Mouse (Mus musculus) c-Kit-positive CD71-positive TER-119-negative erythroid progenitor cells, embryonic 14.5 days (primary cell): ENCODE results near the gene Xrra1.
"Not testable (repeated sequence)": the region's sequence is repeated elsewhere in the genome, so short reads cannot be mapped to it uniquely, and the experiment has no call there.

ENCODE experiments used
- DNase-seq: peaks from one replicate; pipeline ENCODE4 v3.0.0-alpha.2; 2013; ENCODE audit warnings: low read depth

Xrra1 gene

DNA sequence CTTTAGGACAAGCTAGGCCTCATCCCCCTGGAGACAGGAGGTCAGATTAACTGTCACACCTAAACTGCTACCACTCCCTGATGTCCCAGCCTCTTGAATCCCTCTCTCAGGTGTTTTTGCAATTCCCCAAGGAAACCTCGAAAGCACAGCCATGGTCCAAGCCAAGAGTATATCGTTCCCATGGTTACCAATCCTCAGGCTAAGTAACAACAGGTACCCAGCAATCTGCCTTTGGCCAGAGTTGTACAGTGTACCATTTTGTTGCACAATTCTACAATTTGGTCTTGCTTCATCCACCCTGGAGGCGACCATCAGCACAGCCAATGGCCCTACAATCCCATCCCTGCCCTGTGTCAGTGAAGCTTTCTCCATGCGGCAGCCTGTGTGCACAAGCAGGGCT, 38.0 kb downstream of the Xrra1 start:
- no peak for DNase-seq

DNA sequence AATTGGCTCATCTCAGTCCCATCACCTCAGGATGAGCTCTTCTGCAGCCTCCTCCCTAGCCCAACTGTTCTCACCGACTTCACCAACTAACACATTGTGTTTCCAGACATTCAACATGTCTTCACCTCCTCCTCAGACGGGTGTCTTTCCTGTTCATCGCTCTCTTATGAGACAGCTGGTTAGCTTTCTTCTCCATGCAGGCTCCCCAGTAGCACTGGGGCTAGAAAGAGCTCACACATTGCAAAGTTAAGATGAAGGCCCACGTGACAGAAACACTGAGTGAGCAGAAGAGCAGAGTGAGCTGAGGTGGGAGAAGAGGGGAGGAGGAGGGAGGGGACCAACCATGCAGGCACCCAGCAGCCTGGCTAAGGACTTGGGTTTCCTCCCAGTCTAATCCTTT, 43.3 kb downstream of the Xrra1 start:
- no peak for DNase-seq

GRCm38 (mm10) chr7:99902918-99903665, 44.2 kb downstream of the Xrra1 start:
- no peak for DNase-seq

DNA sequence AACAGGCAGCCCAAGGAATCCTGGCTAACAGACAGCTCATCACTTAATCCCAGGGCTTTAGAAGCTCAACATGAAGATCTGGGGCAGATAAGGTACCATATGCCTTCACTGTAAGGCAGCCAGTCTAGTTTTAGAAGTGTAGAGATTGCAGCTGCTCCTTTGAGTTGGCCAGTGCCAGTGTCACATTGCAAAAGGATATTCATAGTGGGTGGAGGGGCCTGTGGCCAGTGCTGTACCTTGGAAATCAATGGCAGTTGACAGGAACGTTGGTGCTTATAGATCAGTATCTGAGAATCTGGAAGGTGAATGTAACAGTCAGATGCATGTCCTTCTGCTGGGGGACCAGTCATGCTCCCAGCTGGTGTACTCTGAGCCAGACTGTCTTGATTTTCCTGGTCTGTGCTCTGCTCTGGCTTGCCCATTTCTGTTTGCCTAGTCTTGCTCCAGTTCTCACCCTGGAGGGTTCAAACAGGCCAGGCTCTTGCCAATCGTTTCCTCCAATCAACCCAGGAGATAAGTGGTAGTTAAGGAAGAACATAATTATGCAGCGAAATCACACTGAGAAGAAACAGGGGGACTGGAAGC, 45.6 kb downstream of the Xrra1 start:
- DNase-seq, result no peak

GRCm38 (mm10) chr7:99906346-99906745, 47.4 kb downstream of the Xrra1 start:
- no peak for DNase-seq

DNA sequence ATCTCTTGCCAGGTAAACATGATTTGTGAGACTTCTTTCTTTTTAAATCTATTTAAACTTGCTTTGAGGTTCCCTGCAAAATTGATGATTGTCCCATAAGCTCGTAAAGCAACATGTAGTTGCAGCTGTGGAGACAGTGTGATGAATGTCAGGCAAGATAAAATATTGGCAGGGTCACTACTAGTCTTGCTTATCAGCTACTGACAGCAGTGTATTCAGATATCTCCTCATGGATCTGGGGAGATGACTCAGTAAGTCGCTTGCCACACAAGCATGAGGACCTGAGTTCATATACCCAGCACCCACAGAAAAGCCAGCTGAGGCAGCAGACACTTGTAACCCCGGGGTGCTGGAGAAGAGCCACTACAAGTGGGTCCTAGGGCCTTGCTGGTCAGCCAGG, 48.5 kb downstream of the Xrra1 start:
- DNase-seq, result peak; percentile 29

DNA sequence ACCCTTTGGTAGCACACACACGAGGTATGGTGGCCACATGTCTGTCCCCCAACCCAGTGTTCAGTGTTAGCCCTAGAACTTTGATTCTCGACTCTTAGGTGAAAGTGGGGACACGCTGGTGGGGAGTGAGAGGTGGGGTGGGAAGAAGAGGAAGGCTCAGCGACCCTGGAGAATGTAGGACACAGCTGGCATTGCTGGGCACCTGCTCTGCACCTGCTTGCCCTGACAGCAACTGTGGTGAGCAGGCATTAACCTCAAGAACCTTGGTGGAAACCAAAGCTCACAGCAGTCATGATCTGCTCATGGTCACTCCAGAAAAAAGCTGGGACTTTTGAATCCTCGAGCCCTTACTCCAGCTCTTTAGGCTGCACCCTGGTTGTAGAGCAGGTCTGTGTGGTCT, 52.1 kb downstream of the Xrra1 start:
- no peak for DNase-seq

- DNase-seq, result no peak
Observed at GRCm38 (mm10) chr7:99914316-99914715, 55.4 kb downstream of the Xrra1 start.

DNA sequence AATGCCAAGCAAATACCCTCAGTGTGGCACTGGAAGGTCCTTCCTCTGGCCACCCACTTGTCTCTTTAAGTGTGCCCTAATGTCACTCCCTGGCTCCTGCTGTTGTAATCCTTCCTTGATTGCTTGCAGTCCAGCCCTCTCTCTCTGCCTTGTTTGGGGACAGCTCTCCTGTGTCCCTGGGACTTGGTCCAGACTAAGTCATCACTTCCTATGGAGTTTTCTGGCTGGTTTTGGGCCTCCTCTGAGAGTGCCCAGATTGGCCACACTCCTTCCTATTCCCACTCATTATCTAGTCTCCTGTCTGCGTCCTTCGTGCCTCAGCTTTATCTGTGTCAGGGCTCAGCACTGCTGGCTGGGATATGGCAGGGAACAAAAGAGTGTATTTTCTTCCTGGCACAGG, 56.6 kb downstream of the Xrra1 start:
- no peak for DNase-seq

DNA sequence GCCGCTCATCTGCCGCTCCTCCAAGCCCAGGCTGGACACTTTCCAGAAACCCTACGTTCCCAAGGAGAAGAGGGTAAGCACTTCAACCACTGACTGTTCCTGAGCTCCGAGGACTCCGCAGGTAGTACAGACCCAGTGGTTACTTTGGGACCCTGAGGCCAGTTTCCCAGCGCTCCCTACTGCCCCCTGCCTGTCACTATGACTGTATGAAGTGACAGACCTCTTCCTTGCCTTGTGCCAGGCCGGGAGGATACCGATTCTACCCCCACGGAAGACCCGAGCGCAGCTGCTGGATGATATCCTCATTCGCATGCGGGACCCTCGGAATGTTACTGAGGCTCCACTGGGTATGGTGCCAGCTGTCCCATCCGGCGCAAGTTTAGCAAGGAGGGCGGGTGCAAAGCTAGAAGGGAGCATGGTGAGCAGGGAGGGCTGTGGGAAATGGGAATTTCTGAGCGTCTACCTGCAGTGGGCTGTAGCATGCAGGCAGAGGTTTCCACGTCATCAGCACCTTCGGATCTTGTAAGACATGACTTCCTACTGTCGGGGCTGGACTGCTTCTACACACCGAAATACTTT, 57.9 kb downstream of the Xrra1 start:
- DNase-seq, result peak; percentile 17

GRCm38 (mm10) chr7:99917320-99917844, 58.5 kb downstream of the Xrra1 start:
- DNase-seq, result no peak

DNA sequence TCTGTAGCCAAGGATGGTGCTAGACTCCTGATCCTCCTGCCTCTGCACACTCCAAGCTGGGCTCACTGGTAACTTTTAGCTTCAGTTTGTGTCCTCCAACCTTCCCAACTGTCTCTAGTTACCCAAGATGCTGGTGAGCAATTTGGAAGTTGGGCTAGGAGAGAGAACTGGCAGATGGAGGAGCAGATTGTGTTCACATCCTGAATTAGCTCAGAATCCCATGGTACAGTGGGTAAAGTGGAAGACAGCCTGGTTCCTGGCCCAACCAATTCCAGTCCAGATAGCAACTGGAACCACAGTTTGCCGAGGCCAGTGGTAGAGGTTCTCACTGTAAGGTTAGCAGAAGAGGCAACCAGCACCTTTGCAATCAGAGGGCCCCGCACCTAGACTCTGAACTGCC, 60.2 kb downstream of the Xrra1 start:
- DNase-seq, result no peak

DNA sequence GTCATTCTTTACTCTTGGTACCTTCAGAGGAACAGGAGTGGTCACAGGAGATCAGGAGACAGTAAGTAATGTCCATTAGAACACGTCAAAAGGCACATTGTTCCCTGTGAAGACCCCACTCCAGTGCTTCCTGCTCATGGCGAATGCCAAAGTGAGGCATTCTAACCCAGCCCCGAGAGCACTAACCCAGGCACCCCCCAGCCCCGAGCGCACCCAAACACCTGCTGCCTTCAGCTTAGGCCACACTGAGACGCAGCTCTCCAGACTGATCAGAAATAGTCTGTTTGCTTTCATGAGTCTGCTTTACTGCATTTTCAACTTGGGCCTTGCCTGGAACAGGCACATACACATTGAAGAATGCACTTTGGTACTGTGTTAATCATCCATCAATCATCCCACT, 61.1 kb downstream of the Xrra1 start:
- no peak for DNase-seq

DNA sequence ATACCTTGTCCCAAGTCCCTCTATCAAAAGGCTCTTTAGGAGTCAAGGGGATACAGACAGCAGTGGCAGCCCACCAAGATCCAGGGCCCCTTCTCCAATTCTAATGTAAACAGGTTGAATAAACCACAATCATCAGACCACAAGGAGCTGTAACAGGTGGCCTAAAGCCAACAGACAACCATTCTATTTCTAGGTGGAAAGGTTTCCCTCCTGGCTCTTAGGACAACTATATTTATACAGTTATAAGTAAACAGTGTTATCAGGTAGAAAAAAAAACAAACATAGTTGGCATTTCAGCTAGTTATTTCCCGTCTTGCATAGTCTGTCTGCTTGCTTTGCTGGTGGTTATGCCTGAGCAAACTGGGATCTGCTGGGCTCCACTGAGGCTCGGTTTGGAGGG, 61.5 kb downstream of the Xrra1 start:
- DNase-seq, result no peak

GRCm38 (mm10) chr7:99926916-99927714, 68.2 kb downstream of the Xrra1 start:
- peak; percentile 35 for DNase-seq

- no peak for DNase-seq
Observed at GRCm38 (mm10) chr7:99935758-99936157, 76.8 kb downstream of the Xrra1 start.

DNA sequence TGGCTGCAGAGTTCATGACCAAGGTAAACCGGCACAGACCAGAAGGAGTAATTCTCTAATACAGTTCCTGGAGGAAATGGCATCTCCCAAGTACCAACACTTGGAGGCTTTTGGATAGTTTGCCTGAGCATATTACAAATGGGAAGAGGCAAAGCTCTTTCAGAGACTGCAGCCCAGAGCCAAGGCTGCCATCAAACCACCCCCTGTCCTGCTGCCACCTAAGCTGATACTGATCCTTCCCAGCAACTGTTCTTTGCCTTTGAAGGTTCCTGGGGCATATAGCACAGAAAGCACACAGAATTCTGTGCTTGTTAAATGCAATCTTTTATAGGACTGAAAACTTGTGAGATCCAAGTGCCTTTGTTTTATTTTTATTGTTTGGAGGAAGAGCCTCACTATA, 81.8 kb downstream of the Xrra1 start:
- no peak for DNase-seq

DNA sequence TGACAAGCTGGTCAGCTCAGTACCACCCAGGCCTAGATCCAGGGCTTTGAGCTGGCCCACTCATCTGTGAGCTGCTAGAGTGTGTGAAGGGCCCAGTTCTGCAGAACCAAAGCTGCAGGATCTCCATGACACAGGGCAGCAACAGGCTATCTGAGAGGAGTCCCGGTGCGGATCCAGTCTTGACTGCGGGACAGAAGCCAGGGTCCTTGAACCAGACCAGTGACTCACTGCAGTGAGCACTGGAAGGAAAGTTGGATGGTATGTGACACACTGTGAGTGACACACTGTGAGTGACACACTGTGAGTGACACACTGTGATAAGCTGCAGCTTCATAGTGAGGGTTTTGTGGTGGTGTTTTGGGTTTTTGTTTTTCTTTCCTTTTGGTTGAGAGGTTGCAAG, 85.6 kb downstream of the Xrra1 start:
- no peak for DNase-seq

DNA sequence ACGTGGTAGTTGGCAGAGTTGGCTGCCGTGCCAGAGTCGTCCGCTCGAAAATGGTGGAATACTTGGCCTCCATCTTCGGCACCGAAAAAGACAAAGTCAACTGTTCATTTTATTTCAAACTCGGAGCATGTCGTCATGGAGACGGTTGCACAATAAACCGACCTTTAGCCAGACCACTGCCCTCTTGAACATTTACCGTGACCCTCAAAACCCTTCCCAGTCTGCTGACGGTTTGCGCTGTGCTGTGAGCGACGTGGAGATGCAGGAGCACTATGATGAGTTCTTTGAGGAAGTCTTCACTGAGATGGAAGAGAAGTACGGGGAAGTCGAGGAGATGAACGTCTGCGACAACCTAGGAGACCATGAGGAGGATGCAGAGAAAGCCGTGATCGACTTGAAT, 86.1 kb downstream of the Xrra1 start:
- DNase-seq, result not testable (repeated sequence)

GRCm38 (mm10) chr7:99945939-99946338, 87.0 kb downstream of the Xrra1 start:
- no peak for DNase-seq

GRCm38 (mm10) chr7:99946356-99946755, 87.4 kb downstream of the Xrra1 start:
- DNase-seq, result no peak

DNA sequence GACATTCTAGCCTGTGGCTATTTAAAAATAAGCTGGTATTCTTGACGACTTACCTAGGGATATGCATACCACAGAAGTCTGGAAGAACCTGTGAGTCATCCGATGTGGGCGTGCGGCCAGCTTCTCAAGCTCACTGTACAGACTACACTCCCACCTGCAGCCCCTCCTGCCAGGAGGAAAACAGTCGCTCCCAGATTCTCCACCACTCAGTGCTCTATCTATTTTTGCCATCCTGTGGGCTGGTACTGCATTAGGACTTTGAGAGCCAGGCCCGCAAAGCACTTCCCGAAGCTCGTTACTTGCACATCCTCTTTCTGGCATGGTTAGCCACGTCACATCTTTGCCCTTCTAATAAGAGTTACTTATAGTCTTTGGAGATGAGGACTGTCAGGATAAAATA, 88.4 kb downstream of the Xrra1 start:
- DNase-seq, result no peak
